Mouse (Mus musculus): Measurements from ENCODE around the gene Lcn2.

Lcn2 gene

GRCm38 (mm10) chr2:32344056-32344455 lies 44.0 kb downstream of the Lcn2 start:
- DNase-seq (ENCODE audit: low spot score in 2 of 2): no peak

GRCm38 (mm10) chr2:32343351-32343671 lies 44.7 kb downstream of the Lcn2 start:
- no peak for DNase-seq (ENCODE audit: low spot score in 2 of 2)

GRCm38 (mm10) chr2:32342539-32343350 lies 45.3 kb downstream of the Lcn2 start:
- DNase-seq (ENCODE audit: low spot score in 2 of 2): peak in 1 of 2 experiments; percentile 70

GRCm38 (mm10) chr2:32342039-32342438 lies 46.0 kb downstream of the Lcn2 start:
- DNase-seq (ENCODE audit: low spot score in 2 of 2): no peak

GRCm38 (mm10) chr2:32341634-32341939 lies 46.5 kb downstream of the Lcn2 start:
- DNase-seq (ENCODE audit: low spot score in 2 of 2): no peak

GRCm38 (mm10) chr2:32340836-32341633 lies 47.0 kb downstream of the Lcn2 start:
- DNase-seq (ENCODE audit: low spot score in 2 of 2): no peak

- DNase-seq (ENCODE audit: low spot score in 2 of 2): no peak
Measured at GRCm38 (mm10) chr2:32339912-32340642, 48.0 kb downstream of the Lcn2 start.

- no peak for DNase-seq (ENCODE audit: low spot score in 2 of 2)
Measured at GRCm38 (mm10) chr2:32335888-32336287, 52.2 kb downstream of the Lcn2 start.
